Mouse (Mus musculus) MEL (cell line): ENCODE results near the gene Pcca.

Experiments
- CHD1 ChIP-seq: IDR thresholded peaks from 2 replicates; pipeline ENCODE4 v1.6.1; 2012; ENCODE audit warnings: low read depth, mild to moderate bottlenecking, inconsistent platforms, low read length, improper control_type of control experiment
- CHD2 ChIP-seq: IDR thresholded peaks from 2 replicates; pipeline ENCODE4 v1.6.1; 2011; ENCODE audit warnings: low read length, improper control_type of control experiment
- CTCF ChIP-seq, 3 experiments: IDR thresholded peaks in 2 of 3; conservative IDR thresholded peaks in 1 of 3; 2 replicates each; pipeline ENCODE4 v1.5.1; 2011 to 2012; ENCODE audit warnings: low read length in 3 of 3, low read depth in 2 of 3, mild to moderate bottlenecking in 2 of 3, improper control_type of control experiment in 1 of 3, inconsistent platforms in 1 of 3, mixed read lengths in 1 of 3, moderate library complexity in 1 of 3; ENCODE audit not compliant: control insufficient read depth in 1 of 3, insufficient read depth in 1 of 3, poor library complexity in 1 of 3, severe bottlenecking in 1 of 3
- E2F4 ChIP-seq: IDR thresholded peaks from 2 replicates; pipeline ENCODE4 v1.6.1; 2011; ENCODE audit warnings: low read depth, low read length, improper control_type of control experiment, borderline replicate concordance
- EP300 ChIP-seq, 2 experiments: IDR thresholded peaks; 2 replicates each; pipeline ENCODE4 v1.6.1; 2011; ENCODE audit warnings: improper control_type of control experiment in 2 of 2, low read length in 2 of 2, low read depth in 1 of 2, mild to moderate bottlenecking in 1 of 2
- POLR2A ChIP-seq, 2 experiments: IDR thresholded peaks; 2 replicates each; pipeline ENCODE4 v1.6.1; 2011 to 2012; ENCODE audit warnings: low read length in 2 of 2, mild to moderate bottlenecking in 2 of 2, control low read depth in 1 of 2, improper control_type of control experiment in 1 of 2, low read depth in 1 of 2, moderate library complexity in 1 of 2; ENCODE audit not compliant: control insufficient read depth in 1 of 2, insufficient read depth in 1 of 2, poor library complexity in 1 of 2
- RCOR1 ChIP-seq: IDR thresholded peaks from 2 replicates; pipeline ENCODE4 v1.6.1; 2012; ENCODE audit warnings: low read depth, mild to moderate bottlenecking, inconsistent platforms, low read length, improper control_type of control experiment
- SMC3 ChIP-seq: IDR thresholded peaks from 2 replicates; pipeline ENCODE4 v1.6.1; 2011; ENCODE audit warnings: low read depth, low read length, improper control_type of control experiment
- ZKSCAN1 ChIP-seq: IDR thresholded peaks from 2 replicates; pipeline ENCODE4 v1.6.1; 2012; ENCODE audit warnings: low read depth, mild to moderate bottlenecking, inconsistent platforms, low read length, improper control_type of control experiment, moderate library complexity

DNA sequence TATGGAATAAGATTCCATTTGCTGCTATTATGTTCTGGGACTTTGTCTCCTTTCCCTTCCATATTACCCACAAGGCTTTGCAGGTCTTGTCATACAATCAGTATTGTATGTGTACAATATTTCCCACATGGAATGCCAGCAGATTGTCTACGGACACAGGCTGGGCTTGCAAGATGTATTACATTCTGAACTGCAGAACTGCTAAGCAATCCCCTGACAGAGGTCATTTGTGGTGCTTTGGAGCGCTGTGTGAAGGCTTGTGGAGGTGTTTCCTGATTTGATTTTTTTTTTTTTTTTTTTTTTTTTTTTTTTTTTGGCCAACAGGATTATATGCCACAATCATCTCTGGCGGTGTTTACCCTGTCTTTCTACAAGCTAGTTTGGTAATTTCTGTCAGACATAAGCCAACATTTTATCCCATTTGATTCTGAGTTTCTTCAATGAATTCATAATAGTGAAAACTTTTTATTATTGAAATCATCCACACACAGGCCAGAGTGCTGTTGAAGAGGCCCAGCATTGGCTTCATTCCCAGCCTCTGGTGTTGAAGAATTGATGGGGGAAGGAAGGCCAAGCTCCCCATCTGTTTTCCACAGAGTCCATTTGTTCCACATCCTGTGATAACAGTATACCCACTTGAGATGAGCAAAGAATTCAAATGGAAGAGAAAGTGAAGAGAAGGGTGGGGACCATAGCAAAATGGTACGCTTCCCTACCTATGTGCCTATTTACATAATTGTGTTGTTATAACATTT lies 333.6 kb downstream of the Pcca start:
- TF ChIP-seq POLR2A (IDR thresholded peaks at IDR 0.05; ENCODE audit: control insufficient read depth in 1 of 2, insufficient read depth in 1 of 2, low read depth in 1 of 2, low read length in 2 of 2, poor library complexity in 1 of 2) (no peak), CHD1 (no peak), CTCF (IDR thresholded peaks at IDR 0.05 in 2 of 3, conservative IDR thresholded peaks at IDR 0.05 in 1 of 3; ENCODE audit: control insufficient read depth in 1 of 3, insufficient read depth in 1 of 3, low read depth in 2 of 3, low read length in 3 of 3, poor library complexity in 1 of 3, severe bottlenecking in 1 of 3) (no peak), SMC3 (no peak), CHD2 (no peak), RCOR1 (no peak), ZKSCAN1 (no peak), E2F4 (no peak), EP300 (IDR thresholded peaks at IDR 0.05; ENCODE audit: low read depth in 1 of 2, low read length in 2 of 2) (no peak)
